Mouse (Mus musculus) ovary, postnatal 36 days (tissue): Measurements from ENCODE around the gene Tcf12.
A peak's percentile ranks its signal among the peaks of the same experiment; 100 is the strongest.

Experiments
- DNase-seq: peaks from one replicate; pipeline ENCODE4 v3.0.0; 2022; ENCODE audit warnings: low spot score, mixed read lengths

Tcf12 gene

GRCm38 (mm10) chr9:71836366-71836765, 275.3 kb downstream of the Tcf12 start:
- DNase-seq = no peak

DNA sequence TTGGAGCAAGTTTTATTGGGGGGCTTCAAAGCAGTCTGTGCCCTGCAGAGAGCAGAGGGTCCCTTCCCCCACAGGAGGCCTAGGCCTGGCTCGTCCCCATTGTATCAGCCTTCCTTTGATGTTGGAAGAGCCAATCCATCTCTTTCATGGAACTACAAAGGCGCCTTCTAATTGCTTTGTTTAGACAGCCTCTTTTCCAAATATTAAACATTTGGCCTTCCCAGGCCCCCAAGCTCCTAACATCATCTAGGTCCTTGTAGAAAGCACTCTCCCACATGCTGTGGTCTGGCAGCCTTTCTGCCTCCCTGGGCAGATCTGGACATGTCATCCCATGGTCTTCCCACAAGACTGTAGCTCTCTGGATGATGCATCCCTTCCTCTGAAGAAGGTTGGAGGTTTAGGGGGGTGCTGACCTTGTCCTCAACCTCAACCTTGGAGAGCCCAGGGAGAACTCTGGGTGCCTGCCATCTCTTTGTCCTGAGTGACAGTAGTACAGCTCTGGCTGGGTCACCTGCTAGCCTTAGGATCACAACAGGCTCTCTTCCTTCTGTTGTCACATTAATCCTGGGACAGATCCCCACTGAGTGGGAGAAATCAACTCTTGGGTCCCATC, 276.4 kb downstream of the Tcf12 start:
- no peak for DNase-seq

GRCm38 (mm10) chr9:71834707-71835106, 277.0 kb downstream of the Tcf12 start:
- no peak for DNase-seq

- peak; percentile 65 for DNase-seq
Observed at GRCm38 (mm10) chr9:71831756-71832699, 279.6 kb downstream of the Tcf12 start.

- no peak for DNase-seq
Observed at GRCm38 (mm10) chr9:71830994-71831393, 280.7 kb downstream of the Tcf12 start.

DNA sequence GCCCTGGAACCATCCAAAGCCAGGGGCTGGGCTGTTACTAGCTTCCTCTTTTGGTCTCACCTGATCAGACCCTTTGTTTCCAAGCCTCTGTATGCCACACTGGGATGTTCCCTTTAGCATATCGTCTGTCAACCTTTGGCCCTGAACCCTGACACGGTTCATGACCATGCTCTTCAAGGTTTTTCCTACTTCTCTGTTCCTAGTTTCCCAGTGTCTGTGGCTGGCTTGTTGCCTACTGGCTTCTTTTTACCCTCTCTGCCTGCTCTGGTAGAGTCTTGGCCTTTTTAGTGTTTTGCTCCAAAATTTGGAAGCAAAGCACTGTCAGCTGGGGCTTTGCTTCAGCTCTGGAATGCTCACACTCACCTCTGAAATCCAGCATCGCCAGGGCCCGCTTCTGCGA, 281.3 kb downstream of the Tcf12 start:
- DNase-seq = no peak

- no peak for DNase-seq
Observed at GRCm38 (mm10) chr9:71829753-71830152, 281.9 kb downstream of the Tcf12 start.

DNA sequence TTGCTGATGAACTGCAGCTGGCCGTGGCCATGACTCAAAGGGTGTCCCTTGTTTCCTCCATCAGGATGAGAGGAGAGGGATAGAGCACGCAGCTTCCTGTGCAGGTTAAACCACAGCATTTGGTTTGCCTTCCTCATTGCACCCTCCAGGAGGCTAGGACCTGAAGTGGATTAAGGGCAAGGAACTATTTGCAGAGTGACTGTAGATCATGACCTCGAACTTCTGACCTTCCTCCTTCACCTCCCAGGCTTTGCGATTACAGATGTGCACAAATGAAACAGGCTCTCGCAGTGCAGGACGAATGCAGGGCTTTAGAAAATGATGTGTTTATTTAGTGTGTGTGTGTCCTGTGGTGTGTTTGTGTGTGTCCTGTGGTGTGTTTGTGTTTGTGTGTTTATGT, 282.5 kb downstream of the Tcf12 start:
- no peak for DNase-seq

DNA sequence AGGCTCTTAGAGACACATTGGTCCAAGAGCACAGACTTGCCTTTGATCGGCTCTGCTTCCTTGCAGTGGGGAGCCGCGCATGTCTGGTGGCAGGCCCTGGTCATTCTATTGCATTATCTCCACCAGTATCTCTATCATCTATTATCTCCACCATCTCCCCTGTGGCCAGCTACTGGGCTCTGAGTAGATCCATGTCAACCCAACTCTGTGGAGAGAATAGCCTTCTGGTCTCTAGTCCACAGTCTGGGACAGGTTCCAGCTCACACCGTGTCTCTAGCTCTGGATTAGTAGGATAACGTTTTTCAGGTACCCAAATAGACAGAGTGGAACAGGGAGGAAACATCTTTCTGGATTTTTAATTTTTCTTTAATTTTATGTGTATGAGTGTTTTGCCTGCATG, 284.3 kb downstream of the Tcf12 start:
- no peak for DNase-seq

DNA sequence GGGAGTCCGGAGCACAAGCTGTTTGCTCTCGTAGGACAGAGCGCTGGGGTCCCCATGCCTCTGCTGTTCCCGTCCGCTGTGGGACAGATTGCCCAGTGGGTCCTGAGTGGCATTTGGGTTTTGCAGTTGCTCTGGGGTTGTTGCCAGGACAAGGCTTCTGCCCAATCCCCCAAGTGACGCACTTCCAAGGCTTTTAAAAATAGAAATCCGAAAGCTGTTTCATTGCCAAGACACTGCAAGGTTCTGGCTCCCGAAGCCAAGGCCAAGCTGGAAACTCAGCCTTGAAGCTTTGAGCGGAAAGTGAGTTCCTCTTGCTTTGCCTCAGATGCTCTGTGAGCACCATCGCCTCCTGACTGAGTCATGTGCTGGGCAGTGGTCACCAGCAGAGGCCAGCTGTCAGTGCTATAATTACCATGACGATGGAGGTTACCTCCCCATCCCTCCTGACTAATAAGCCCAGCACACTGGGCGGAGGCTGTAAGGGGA, 285.6 kb downstream of the Tcf12 start:
- peak; percentile 68 for DNase-seq

GRCm38 (mm10) chr9:71822003-71822402, 289.7 kb downstream of the Tcf12 start:
- DNase-seq = no peak

- no peak for DNase-seq
Observed at GRCm38 (mm10) chr9:71818453-71818852, 293.2 kb downstream of the Tcf12 start.

DNA sequence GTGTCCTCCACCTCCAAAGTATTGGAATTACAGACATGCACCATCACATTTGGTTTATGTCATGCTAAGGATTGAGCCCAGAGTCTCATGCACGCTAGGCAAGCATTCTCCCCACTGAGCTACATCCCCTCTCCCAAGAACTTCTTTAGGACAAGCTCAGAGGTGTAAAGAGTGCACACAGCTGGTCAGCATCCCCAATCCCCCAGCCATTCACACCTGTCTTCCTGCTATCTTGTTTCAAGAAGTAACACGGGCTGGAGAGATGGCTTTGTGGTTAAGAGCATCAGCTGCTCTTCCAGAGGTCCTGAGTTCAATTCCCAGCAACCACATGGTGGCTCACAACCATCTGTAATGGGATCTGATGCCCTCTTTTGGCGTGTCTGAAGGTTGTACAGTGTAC, 295.6 kb downstream of the Tcf12 start:
- DNase-seq = no peak

DNA sequence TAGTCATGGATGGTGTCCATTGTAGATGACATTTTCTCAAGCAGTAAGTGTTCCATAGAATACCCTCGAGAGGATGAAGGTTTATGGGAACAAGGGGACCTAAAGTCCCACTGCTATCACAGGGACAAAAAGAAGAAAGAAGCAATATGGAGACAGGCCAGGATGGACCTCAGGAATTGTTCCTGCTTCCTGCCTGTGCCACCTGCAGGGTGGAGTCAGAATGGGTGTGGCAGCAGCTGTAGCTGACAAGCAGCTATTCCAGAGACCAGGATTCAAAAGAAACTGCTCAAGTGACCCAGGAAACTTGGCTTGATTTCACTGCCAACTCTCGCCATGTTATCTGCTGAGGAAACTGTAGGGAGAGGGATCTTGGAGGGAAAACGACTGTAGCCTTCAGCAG, 298.1 kb downstream of the Tcf12 start:
- no peak for DNase-seq

- DNase-seq = no peak
Observed at GRCm38 (mm10) chr9:71812914-71813313, 298.8 kb downstream of the Tcf12 start.

DNA sequence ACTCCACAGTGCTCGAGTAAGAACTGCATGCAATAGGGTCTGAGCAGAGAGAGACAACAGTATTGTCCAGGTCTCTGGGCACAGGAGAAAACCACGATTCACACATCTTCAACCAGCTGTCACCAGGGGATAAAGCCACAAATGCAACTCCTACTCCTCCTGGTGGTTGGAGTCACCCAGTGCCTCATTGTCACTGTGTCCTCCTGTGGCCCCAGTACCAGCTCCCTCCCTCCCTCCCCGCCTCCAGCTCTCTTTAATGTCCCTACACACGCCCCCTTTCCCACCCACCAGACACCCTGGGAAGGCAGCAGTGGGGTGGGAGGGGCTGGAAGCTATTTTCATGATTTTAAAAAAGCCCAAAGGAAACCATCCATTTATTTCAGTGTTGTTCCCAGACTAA, 299.3 kb downstream of the Tcf12 start:
- DNase-seq = no peak

DNA sequence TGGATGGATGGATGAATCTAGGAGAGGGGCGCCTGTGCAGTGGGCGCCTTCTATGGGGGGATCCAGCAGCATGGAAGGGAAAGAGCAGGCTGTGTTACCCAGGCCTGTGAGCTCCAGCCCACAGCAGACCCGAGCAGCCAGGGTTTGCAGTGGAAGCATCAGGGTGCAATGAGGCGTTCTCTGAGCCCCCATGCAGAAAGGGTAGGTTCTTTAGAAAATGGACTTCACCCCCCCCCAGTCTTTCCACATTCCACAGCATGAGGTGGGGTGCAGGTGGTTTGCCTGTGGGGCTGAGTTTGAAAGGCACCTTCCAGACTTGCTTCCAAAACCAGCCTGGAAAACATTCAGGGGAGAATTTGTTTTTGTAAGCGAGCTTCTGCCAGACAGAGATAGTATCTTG, 300.3 kb downstream of the Tcf12 start:
- no peak for DNase-seq

DNA sequence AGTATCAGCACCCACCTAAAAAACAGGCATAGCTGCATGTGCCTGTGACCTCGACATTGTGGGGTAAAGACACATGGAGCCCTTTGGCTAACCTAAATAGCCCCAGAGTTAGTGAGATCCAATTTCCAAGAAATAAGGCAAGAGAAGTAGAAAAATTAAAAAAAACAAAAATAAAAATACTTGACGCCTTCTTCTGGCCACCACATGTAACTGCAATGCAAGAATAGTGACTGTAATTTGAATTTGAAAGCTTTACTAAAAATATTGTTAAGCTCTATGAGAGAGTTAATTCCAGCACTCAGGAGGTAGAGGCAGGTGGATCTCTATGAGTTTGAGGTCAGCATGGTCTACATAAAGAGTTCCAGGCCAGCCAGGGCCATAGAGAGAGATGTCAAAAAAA, 300.9 kb downstream of the Tcf12 start:
- DNase-seq = no peak

- no peak for DNase-seq
Observed at GRCm38 (mm10) chr9:71808640-71809254, 302.9 kb downstream of the Tcf12 start.

- no peak for DNase-seq
Observed at GRCm38 (mm10) chr9:71807801-71808200, 303.9 kb downstream of the Tcf12 start.

GRCm38 (mm10) chr9:71806422-71806805, 305.3 kb downstream of the Tcf12 start:
- peak; percentile 75 for DNase-seq

DNA sequence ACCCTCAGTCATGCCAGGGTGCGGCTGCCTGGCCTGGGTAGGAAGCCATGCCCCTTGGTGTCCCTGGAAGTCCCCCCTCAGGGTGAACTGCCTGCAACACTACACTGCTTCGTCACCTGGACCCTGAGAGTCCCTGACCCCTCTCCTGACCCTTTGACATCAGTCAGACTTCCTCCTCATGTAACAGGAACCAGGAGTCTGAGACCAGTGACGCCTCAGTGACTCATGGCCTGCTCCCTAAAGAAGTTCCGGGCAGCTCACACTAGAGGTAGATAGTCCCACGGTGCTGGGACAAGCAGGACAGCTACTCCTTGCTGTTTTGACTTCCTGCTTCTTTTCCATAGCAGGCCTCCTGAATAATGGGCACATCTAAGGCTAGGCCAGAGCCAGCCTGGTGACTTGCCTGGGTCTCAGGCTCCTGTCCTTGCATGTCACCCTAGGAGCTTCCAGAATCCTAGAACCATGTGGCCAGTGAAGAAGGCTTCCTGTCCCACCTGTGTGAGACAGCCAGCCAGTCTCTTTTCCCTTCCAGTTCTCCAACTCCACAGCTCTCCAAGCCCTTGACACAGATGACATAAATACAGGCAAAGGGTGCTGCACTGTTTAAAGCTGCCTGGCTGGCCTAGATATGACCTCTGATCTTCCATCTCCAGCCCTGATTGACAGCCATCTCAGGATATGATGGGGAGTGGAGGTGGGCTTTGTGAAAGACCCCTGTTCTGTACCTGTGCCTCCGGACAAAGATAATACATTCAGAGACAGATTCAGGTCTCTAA, 305.8 kb downstream of the Tcf12 start:
- no peak for DNase-seq
